Mouse (Mus musculus): ENCODE measurements around the gene Klhl33. TPM values are rescaled to one million over a fixed set of nuclear protein-coding genes. Genes with fewer than 3 reads are reported as not detected.
A peak's percentile ranks its signal among the peaks of the same experiment; 100 is the strongest.

The Klhl33 gene
- polyA plus RNA-seq, 1 experiment from 2014 or later, result 0.33 TPM

DNA sequence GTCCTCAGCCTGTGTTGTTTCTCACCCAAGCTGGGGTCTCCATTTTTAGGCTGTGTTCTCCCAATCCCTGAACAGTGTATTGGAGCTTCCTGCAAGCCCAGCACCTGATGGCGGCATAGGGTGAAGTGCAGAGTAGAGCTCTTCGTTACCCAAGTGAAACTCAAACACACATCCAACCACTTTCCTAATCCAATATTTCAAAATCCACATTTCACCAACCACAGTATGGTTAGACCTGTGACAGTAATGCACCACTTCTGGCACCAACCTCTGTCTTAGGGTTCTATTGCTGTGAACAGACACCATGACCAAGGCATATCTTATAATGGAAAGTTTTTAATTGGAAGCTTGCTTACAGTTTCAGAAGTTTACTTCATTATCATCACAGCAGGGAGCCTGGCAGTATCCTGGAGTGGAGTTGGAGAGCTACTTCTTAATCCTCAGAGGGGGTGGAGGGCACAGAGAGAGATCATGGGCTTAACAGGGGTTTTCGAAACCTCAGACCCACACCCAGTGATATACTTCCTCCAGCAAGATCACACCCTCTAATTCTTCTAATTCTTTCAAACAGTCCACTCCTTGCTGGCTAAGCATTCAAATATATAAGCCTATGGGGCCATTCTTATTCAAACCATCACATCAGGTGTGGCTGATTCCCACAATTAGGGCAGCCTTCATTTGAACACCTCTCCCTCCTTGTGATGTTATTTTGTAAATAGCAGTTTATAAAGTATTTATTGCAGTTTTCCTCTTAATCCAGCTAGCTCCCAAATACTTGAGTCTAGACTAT, 41.0 kb upstream of the Klhl33 start:
- H3K9ac ChIP-seq (ENCODE audit: low read length), result no peak overlapping the region
- 70% methylated on average over 3 of the region's 3 CpGs for WGBS
- H3K36me3 ChIP-seq (ENCODE audit: control insufficient read depth, insufficient read depth, low read length), result no peaks in the 10 kb centered on the region
- H3K4me3 ChIP-seq (ENCODE audit: low read depth, low read length), result no peak overlapping the region
- ATAC-seq (ENCODE audit: low FRiP score, low TSS enrichment), result no peak
- H3K27me3 ChIP-seq (ENCODE audit: control insufficient read depth, insufficient read depth, low read length), result no peaks in the 10 kb centered on the region
- H3K4me2 ChIP-seq (replicated peaks; ENCODE audit: low read depth), result no peak overlapping the region
- no peaks in the 10 kb centered on the region for H3K4me1 ChIP-seq (replicated peaks; ENCODE audit: control insufficient read depth, insufficient read depth)
- no peaks in the 10 kb centered on the region for H3K9me3 ChIP-seq (ENCODE audit: control insufficient read depth, low read length)
- no peak for TF ChIP-seq EP300 (optimal IDR thresholded peaks at IDR 0.05)
- no peak for TF ChIP-seq CTCF (IDR thresholded peaks at IDR 0.05; ENCODE audit: low read depth)
- DNase-seq (ENCODE audit: low spot score), result no peak
- H3K27ac ChIP-seq (replicated peaks), result no peak overlapping the region

DNA sequence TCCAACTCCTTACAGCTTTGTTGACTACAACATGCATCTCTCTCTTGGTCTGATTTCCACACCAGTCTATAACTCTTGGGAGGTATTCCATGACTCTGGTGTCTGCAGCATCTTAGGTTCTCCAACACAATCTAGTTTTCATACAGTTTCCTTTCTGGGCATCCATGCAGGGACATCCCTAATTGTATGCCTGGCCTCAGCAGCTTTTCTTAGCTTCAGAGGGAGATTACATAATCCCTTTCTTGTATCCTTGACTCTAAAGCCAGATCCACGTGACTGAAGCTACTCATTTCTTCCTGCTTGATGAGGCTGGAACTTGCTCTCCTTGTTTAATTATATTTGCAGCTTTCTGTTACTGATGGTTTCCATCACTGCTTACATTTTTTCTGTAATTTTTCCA, 39.3 kb upstream of the Klhl33 start:
- no peak for TF ChIP-seq CTCF (IDR thresholded peaks at IDR 0.05; ENCODE audit: low read depth)
- no peak for TF ChIP-seq EP300 (optimal IDR thresholded peaks at IDR 0.05)
- H3K27ac ChIP-seq (replicated peaks), result no peak overlapping the region
- no peak for ATAC-seq (ENCODE audit: low FRiP score, low TSS enrichment)
- no peak for DNase-seq (ENCODE audit: low spot score)
- H3K4me1 ChIP-seq (replicated peaks; ENCODE audit: control insufficient read depth, insufficient read depth), result no peaks in the 10 kb centered on the region
- no peak overlapping the region for H3K4me3 ChIP-seq (ENCODE audit: low read depth, low read length)
- no peaks in the 10 kb centered on the region for H3K27me3 ChIP-seq (ENCODE audit: control insufficient read depth, insufficient read depth, low read length)
- no peak overlapping the region for H3K9ac ChIP-seq (ENCODE audit: low read length)
- H3K4me2 ChIP-seq (replicated peaks; ENCODE audit: low read depth), result no peak overlapping the region
- no peaks in the 10 kb centered on the region for H3K9me3 ChIP-seq (ENCODE audit: control insufficient read depth, low read length)
- WGBS, result 64% methylated on average over 1 of the region's 1 CpGs
- H3K36me3 ChIP-seq (ENCODE audit: control insufficient read depth, insufficient read depth, low read length), result no peaks in the 10 kb centered on the region

DNA sequence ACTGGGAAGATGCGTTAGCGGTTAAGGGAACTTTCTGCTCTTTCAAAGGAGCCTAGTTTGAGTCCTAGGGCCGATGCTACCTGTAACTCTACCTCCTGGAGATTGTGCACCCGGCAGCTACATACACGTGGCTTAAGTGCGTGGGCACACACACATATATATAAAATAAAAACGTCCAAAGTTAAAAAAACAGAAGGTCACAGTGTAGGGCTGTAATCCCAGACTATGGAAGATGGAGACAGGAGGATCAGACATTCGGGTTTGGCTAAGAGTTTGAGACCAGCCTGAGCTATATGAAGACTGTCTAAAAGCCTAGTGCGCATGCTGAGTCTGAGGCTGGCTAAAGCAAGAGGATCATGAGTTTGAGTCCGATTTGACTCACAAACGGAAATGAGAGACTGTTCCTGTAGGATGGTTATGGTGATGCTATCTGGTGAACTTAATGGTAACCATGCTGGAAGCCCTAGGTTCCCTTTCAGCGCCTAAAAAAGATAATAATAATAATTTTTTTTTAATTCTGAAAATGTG, 34.2 kb upstream of the Klhl33 start:
- H3K27ac ChIP-seq (replicated peaks), result peak overlapping the region; percentile 86
- no peak for TF ChIP-seq CTCF (IDR thresholded peaks at IDR 0.05; ENCODE audit: low read depth)
- TF ChIP-seq EP300 (optimal IDR thresholded peaks at IDR 0.05), result no peak
- peak overlapping the region; percentile 62 for H3K9ac ChIP-seq (ENCODE audit: low read length)
- no peaks in the 10 kb centered on the region for H3K9me3 ChIP-seq (ENCODE audit: control insufficient read depth, low read length)
- H3K36me3 ChIP-seq (ENCODE audit: control insufficient read depth, insufficient read depth, low read length), result peaks cover 14% of the 10 kb centered on the region
- H3K4me3 ChIP-seq (ENCODE audit: low read depth, low read length), result peak overlapping the region; percentile 98
- H3K4me2 ChIP-seq (replicated peaks; ENCODE audit: low read depth), result peak overlapping the region; percentile 64
- no peaks in the 10 kb centered on the region for H3K27me3 ChIP-seq (ENCODE audit: control insufficient read depth, insufficient read depth, low read length)
- DNase-seq (ENCODE audit: low spot score) (no peak), ATAC-seq (ENCODE audit: low FRiP score, low TSS enrichment) (no peak)
- H3K4me1 ChIP-seq (replicated peaks; ENCODE audit: control insufficient read depth, insufficient read depth), result no peaks in the 10 kb centered on the region
- WGBS, result 12% methylated on average over 12 of the region's 12 CpGs

DNA sequence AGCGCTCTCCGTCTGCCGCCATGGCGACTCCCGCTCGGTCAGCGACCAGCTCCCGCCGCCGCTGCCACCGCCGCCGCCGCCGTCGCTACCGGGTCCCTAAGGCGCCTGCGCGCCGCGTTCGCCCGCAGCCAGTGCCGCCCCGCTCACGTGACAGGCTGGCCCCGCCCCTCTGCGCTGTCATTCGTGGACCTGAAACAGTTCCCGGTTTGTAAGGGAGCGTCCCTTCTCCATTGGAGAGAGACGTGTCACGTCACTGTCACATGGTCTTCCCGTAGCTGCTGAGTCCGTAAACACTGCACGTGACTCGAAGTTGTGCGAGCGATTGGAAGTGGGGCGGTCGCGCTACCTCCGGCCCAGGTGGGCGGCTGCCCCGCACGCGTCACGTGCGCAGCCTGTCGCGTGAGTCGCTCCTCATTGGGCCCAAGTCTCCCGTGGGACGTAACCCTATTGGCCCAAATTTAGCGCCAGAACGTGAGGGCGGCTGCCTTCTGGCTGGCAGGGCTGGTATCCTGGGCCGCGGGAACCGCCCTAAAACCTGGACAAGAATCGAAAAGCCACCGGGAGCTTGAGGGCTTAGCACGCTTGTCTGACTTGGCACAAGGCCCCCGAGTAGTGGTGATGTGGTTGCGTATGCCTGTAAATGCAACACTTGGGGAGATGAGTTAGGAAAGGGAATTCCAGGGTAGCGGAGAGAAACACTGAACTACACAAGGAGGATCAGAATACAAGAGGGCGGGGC, 33.6 kb upstream of the Klhl33 start, which contains the start of the genes Pip4p1 and Pnp:
TSS of gene Pip4p1 (minus strand) at position 103 of the 739 bp plus-strand sequence.
TSS of gene Pnp (plus strand) at position 329 of the 739 bp plus-strand sequence.
- DNase-seq (ENCODE audit: low spot score), result peak; percentile 99
- peaks cover 14% of the 10 kb centered on the region for H3K36me3 ChIP-seq (ENCODE audit: control insufficient read depth, insufficient read depth, low read length)
- peak within 1 kb of the TSS; percentile 98 for H3K4me3 ChIP-seq (ENCODE audit: low read depth, low read length)
- ATAC-seq (ENCODE audit: low FRiP score, low TSS enrichment), result peak; percentile 99
- no peaks in the 10 kb centered on the region for H3K9me3 ChIP-seq (ENCODE audit: control insufficient read depth, low read length)
- no peaks in the 10 kb centered on the region for H3K4me1 ChIP-seq (replicated peaks; ENCODE audit: control insufficient read depth, insufficient read depth)
- peak within 1 kb of the TSS; percentile 79 for H3K4me2 ChIP-seq (replicated peaks; ENCODE audit: low read depth)
- no peaks in the 10 kb centered on the region for H3K27me3 ChIP-seq (ENCODE audit: control insufficient read depth, insufficient read depth, low read length)
- H3K9ac ChIP-seq (ENCODE audit: low read length), result peak within 1 kb of the TSS; percentile 98
- WGBS, result under 1% methylated on average over 52 of the region's 68 CpGs
- peak; percentile 21; the same call in 1 of the 2 replicates for TF ChIP-seq CTCF (IDR thresholded peaks at IDR 0.05; ENCODE audit: low read depth)
- no peak for TF ChIP-seq EP300 (optimal IDR thresholded peaks at IDR 0.05)
- H3K27ac ChIP-seq (replicated peaks), result peak within 1 kb of the TSS; percentile 98

DNA sequence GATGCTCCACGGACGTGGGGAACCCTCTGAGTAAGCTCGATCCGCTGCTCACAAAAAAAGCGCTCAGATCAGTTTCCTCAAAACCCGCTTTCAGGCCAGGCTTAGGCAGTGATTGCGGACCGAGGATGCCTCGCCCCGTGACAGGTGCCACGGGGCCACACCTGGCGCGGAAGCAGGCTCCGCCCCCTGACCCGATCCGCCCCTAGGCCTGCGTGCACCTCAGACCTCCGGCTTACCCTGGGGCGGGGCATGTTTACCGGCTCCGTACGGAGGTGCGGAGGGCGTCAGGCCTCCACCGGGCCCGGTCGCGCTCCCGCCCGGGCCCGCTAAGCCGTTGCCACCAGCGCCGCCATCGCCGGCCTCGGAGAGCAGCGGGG, 33.1 kb upstream of the Klhl33 start:
- H3K27me3 ChIP-seq (ENCODE audit: control insufficient read depth, insufficient read depth, low read length), result no peaks in the 10 kb centered on the region
- H3K4me3 ChIP-seq (ENCODE audit: low read depth, low read length), result peak overlapping the region; percentile 98
- peak overlapping the region; percentile 79 for H3K4me2 ChIP-seq (replicated peaks; ENCODE audit: low read depth)
- no peaks in the 10 kb centered on the region for H3K9me3 ChIP-seq (ENCODE audit: control insufficient read depth, low read length)
- no peaks in the 10 kb centered on the region for H3K4me1 ChIP-seq (replicated peaks; ENCODE audit: control insufficient read depth, insufficient read depth)
- DNase-seq (ENCODE audit: low spot score) (peak; percentile 88), ATAC-seq (ENCODE audit: low FRiP score, low TSS enrichment) (peak; percentile 81)
- WGBS, result under 1% methylated on average over 35 of the region's 38 CpGs
- peaks cover 14% of the 10 kb centered on the region for H3K36me3 ChIP-seq (ENCODE audit: control insufficient read depth, insufficient read depth, low read length)
- peak overlapping the region; percentile 98 for H3K9ac ChIP-seq (ENCODE audit: low read length)
- H3K27ac ChIP-seq (replicated peaks), result peak overlapping the region; percentile 98
- TF ChIP-seq CTCF (IDR thresholded peaks at IDR 0.05; ENCODE audit: low read depth) (no peak), EP300 (optimal IDR thresholded peaks at IDR 0.05) (no peak)

Data from stomach, postnatal 0 days (tissue).